Mouse (Mus musculus): ENCODE measurements around the gene Ctbp2.

DNA sequence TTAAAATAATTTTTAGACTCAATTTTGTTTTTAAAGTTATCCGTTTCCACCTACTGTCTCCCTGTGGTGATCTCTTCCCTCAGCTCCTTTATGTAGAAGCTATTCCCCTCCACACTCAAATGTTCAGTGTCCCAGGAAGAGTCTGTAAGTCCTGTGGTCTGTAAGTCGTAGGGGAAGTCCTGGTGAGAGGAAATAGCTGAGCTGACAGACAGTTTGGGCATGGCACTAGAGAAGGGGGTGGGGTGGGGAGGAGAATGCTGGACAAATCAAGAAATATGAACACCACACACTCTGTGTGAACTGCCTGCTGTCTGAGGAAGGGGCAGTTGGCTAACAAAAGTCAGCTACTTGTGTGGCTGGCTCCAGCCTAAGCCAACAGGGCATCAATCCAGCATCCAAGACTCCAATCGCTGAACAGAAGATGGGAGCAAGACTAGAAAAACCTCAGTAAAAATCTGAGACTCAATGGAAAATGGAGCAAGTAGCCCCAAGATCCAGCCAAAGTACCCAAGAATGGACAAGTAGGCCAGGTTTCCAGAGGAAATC is 76.0 kb downstream of the Ctbp2 start:
- TF ChIP-seq ZC3H11A (IDR thresholded peaks at IDR 0.05; ENCODE audit: borderline replicate concordance, low read depth, low read length) (no peak), ZNF384 (IDR thresholded peaks at IDR 0.05; ENCODE audit: low read depth, low read length) (no peak), MAFK (IDR thresholded peaks at IDR 0.05; ENCODE audit: insufficient read depth, low read depth, low read length) (no peak), CHD2 (IDR thresholded peaks at IDR 0.05; ENCODE audit: low read depth, low read length) (no peak)
